Mouse (Mus musculus) stomach, embryonic 15.5 days (tissue): ENCODE data around the gene Uqcrfs1. TPM values are rescaled to one million over a fixed set of nuclear protein-coding genes. Genes with fewer than 3 reads are reported as not detected.

Experiments
- polyA plus RNA-seq: library from polyadenylated mRNA; unstranded; fragments of >200 nt; fragmentation: Nextera tagmentation; extraction: Ambion mirVana; gene quantifications from 2 replicates; pipeline ENCODE4 v1.2.1, GENCODE M21; 2015

Uqcrfs1 gene
- polyA plus RNA-seq, 1 experiment from 2014 or later, result 261 TPM

Other genes starting within 250 kb of the Uqcrfs1 start
- gene Agtr1a, start 208.9 kb downstream of the Uqcrfs1 start, polyA plus RNA-seq, result 4.4 TPM in 2 replicates
- gene Dusp22, start 114.6 kb upstream of the Uqcrfs1 start, polyA plus RNA-seq, result 25.0 and 28.4 TPM in 2 replicates
- 0.06 and 0.09 TPM in 2 replicates for gene Irf4, start 203.9 kb upstream of the Uqcrfs1 start, polyA plus RNA-seq